Mouse (Mus musculus): ENCODE results near the gene Itga9.

GRCm38 (mm10) chr9:118677349-118677748 is 70.9 kb downstream of the Itga9 start:
- TF ChIP-seq CTCF (IDR thresholded peaks at IDR 0.05; ENCODE audit: low read depth, low read length) (no peak), POLR2A (IDR thresholded peaks at IDR 0.05; ENCODE audit: extremely low read depth, insufficient read depth, low read length) (no peak)

All from liver, adult 2 months (tissue).